Mouse (Mus musculus): Measurements from ENCODE around the gene Sema7a.

DNA sequence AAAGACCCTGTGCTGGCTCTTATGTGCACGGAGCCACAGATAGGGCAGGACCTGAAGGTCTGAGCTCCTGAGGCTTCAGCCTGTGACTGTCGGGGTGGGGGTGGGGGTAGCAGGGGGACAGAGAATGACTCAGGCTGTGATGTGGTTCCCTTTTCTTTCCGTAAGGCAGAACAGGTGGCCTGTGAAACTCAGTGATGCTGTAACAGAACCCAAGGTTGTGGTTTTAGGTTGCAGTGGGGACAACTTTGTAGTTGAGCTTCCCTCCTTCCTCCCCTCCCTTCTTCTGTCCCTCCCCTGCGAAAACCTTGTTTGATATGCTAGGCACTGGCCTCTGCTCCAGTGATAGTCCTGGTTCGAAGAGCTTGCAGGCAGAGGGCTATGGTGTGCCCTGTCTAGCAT is 16.9 kb downstream of the Sema7a start:
- TF ChIP-seq MAX (IDR thresholded peaks at IDR 0.05; ENCODE audit: low read length) (no peak), POLR2AphosphoS2 (IDR thresholded peaks at IDR 0.05; ENCODE audit: low read length) (no peak), TAL1 (IDR thresholded peaks at IDR 0.05; ENCODE audit: low read length) (no peak), ZC3H11A (IDR thresholded peaks at IDR 0.05; ENCODE audit: low read depth, low read length) (no peak), CTCF (IDR thresholded peaks at IDR 0.05 in 2 of 3, conservative IDR thresholded peaks at IDR 0.05 in 1 of 3; ENCODE audit: control insufficient read depth in 1 of 3, insufficient read depth in 1 of 3, low read depth in 2 of 3, low read length in 3 of 3, poor library complexity in 1 of 3, severe bottlenecking in 1 of 3) (no peak), POLR2AphosphoS5 (IDR thresholded peaks at IDR 0.05; ENCODE audit: borderline replicate concordance, low read depth, low read length) (no peak)

Data from MEL (cell line).